Mouse (Mus musculus) embryonic facial prominence, embryonic 12.5 days (tissue): ENCODE data around the gene Gm3336. TPM values are rescaled to one million over a fixed set of nuclear protein-coding genes. Genes with fewer than 3 reads are reported as not detected.

Source experiments
- ATAC-seq: fragments of 200-750 bp; cut with Nextera tagmentation; 2 replicates; pipeline ENCODE4 v1.8.0; 2017; ENCODE audit not compliant: insufficient number of reproducible peaks, insufficient read depth, low FRiP score, low TSS enrichment
- H3K27ac ChIP-seq: fragments of 300-500 bp; sonication (generic); 2 replicates; pipeline ENCODE4 v1.5.1; 2016; ENCODE audit warnings: mild to moderate bottlenecking
- H3K27me3 ChIP-seq: fragments of 300-500 bp; sonication (generic); 2 replicates; pipeline ENCODE4 v1.6.1; 2016; ENCODE audit warnings: mild to moderate bottlenecking, moderate library complexity
- H3K36me3 ChIP-seq: fragments of 300-500 bp; sonication (generic); 2 replicates; pipeline ENCODE4 v1.6.1; 2016; ENCODE audit warnings: mild to moderate bottlenecking
- H3K4me1 ChIP-seq: fragments of 300-500 bp; sonication (generic); 2 replicates; pipeline ENCODE4 v1.6.1; 2016
- H3K4me2 ChIP-seq: fragments of 300-500 bp; sonication (generic); replicated peaks from 2 replicates; pipeline ENCODE4 v1.6.1; 2016; ENCODE audit warnings: mild to moderate bottlenecking, moderate library complexity
- H3K4me3 ChIP-seq: fragments of 300-500 bp; sonication (generic); 2 replicates; pipeline ENCODE4 v1.5.1; 2016; ENCODE audit warnings: mild to moderate bottlenecking
- H3K9ac ChIP-seq: fragments of 300-500 bp; sonication (generic); 2 replicates; pipeline ENCODE4 v1.6.1; 2016; ENCODE audit warnings: mild to moderate bottlenecking, moderate library complexity
- H3K9me3 ChIP-seq: fragments of 300-500 bp; sonication (generic); 2 replicates; pipeline ENCODE4 v1.6.1; 2016; ENCODE audit warnings: mild to moderate bottlenecking, moderate library complexity
- WGBS: fragments of 180-500 bp; shearing (Covaris S2); methylation state at CpG from one replicate; pipeline ENCODE4 v1.1.7; 2016; 5-methylcytosine and 5-hydroxymethylcytosine counted together
- polyA plus RNA-seq: library from polyadenylated mRNA; unstranded; fragments of >200 nt; fragmentation: Nextera tagmentation; extraction: Ambion mirVana; gene quantifications from 2 replicates; pipeline ENCODE4 v1.2.1, GENCODE M21; 2016

Gene Gm3336
- polyA plus RNA-seq, 1 experiment from 2014 or later = not detected

DNA sequence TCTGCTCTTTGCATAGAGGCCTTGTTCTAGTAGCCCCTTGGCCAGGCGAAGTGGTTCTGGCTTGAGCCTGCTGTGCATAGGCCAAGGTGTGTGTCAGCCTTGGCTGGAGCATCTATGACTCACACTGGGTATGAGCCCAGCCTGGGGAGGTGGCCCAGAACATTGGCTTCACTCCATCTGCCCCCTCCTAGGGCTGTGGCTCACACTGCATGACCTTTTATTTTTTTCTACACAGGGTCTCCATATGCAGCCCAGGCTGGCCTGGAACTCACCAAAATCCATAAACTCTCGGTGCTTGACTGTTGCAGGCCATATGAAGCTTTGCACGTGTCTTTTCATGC is 15.5 kb upstream of the Gm3336 start:
- H3K9me3 ChIP-seq = no peaks in the 10 kb centered on the region
- no peak overlapping the region for H3K9ac ChIP-seq
- H3K27me3 ChIP-seq = no peaks in the 10 kb centered on the region
- H3K36me3 ChIP-seq = peaks cover 9% of the 10 kb centered on the region; the same call in 1 of the 2 replicates
- no peak overlapping the region for H3K4me3 ChIP-seq
- no peak overlapping the region for H3K27ac ChIP-seq
- ATAC-seq = no peak
- H3K4me2 ChIP-seq = no peak overlapping the region
- WGBS = 84% methylated on average over 3 of the region's 3 CpGs
- peaks cover 22% of the 10 kb centered on the region for H3K4me1 ChIP-seq

DNA sequence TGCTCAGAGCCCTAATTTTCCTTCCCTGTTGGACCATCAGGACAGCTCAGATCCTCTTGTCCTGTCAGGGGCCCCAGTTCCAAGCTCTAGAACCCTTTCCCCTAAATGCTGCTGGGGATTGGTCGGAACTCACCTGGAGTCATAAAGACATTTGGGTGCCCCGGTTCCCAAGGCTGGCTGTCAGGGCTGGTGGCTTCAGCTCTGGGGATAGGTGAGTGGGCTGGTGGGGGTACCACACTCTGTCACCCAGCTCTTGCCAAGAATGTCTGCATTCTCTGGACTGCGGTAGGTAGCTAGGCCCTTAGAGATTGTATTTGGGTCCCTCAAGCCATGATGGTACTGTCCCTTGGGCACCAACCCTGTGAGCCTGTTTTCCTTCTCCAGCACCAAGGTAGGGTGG is 15.1 kb upstream of the Gm3336 start, which contains the start of gene Iqcn:
Iqcn (plus strand) TSS at position 171 of the 400 bp plus-strand sequence.
- H3K4me2 ChIP-seq = 0 out of 2 replicates have a peak within 1 kb of the TSS, but pooled peaks have one; percentile 68
- peaks cover 9% of the 10 kb centered on the region; the same call in 1 of the 2 replicates for H3K36me3 ChIP-seq
- 89% methylated on average over 3 of the region's 3 CpGs for WGBS
- no peaks in the 10 kb centered on the region for H3K9me3 ChIP-seq
- H3K9ac ChIP-seq = no peak within 1 kb of the TSS
- H3K4me3 ChIP-seq = no peak within 1 kb of the TSS
- no peak for ATAC-seq
- peaks cover 17% of the 10 kb centered on the region for H3K4me1 ChIP-seq
- no peaks in the 10 kb centered on the region for H3K27me3 ChIP-seq
- no peak within 1 kb of the TSS for H3K27ac ChIP-seq

DNA sequence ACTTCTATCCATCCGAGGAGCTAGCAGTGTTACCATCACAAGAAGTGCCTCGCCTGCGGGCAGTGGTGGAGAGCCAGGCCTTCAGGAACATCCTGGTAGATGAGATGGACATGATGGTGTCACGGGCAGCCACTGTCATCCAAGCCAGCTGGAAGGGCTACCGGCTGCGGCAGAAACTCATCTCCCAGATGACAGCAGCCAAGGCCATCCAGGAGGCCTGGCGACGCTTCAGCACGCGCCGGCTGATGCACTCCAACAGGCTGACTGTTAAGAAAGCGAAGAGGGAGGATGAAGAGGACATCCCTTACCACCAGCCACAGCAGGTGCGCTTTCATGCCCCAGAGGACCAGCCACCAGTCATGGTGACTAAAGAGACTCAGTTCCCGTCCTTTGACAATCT is 10.1 kb upstream of the Gm3336 start:
- Histone ChIP-seq H3K9me3 (no peaks in the 10 kb centered on the region), H3K36me3 (peaks cover 3% of the 10 kb centered on the region; the same call in 1 of the 2 replicates), H3K4me1 (no peaks in the 10 kb centered on the region), H3K27ac (no peak overlapping the region), H3K4me3 (no peak overlapping the region), H3K4me2 (no peak overlapping the region), H3K9ac (no peak overlapping the region), H3K27me3 (no peaks in the 10 kb centered on the region)
- 90% methylated on average over 14 of the region's 14 CpGs for WGBS
- no peak for ATAC-seq

DNA sequence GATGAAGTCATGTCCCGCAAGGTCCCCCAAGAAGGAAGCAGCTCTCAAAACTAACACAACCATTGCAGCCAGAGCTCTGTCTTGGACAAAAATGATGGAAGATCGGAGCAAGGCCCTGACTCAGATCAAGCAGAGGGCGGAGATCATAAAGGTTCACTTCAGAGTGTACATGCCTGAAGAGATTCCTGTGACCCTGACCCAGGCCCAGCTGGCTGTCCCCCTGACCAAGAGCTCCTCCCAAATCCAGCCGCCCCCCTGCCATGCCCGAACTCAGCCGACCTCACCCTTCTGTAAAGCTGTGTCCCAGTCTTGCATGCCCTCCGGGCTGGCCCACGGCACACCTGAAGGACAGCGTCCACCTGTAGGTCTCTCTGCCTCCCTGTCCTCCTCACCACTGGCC is 8.5 kb upstream of the Gm3336 start:
- Histone ChIP-seq H3K36me3 (no peaks in the 10 kb centered on the region), H3K4me2 (no peak overlapping the region), H3K4me1 (no peaks in the 10 kb centered on the region), H3K9ac (no peak overlapping the region), H3K27ac (no peak overlapping the region), H3K27me3 (no peaks in the 10 kb centered on the region), H3K9me3 (no peaks in the 10 kb centered on the region), H3K4me3 (no peak overlapping the region)
- ATAC-seq = no peak
- WGBS = 85% methylated on average over 9 of the region's 9 CpGs

DNA sequence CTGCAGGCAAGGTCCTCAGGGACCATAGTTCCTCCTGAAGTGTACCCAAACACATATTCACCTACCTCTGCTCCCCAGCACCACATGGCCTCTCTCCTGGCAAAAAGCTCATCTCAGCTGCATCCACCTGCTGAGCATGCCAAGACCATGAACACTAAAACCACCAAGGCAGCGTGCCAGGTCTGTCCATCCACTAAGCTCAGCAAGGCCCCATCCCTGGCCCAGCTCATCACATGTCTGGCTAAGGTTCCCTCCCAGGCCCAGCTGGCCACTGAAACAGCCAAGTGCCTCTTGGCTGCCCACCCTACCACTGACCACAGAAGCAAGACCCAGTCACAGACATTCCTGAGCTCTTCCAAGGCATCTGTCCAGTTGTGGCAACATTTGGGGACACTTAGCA is 8.0 kb upstream of the Gm3336 start:
- Histone ChIP-seq H3K9ac (no peak overlapping the region), H3K36me3 (no peaks in the 10 kb centered on the region), H3K27me3 (no peaks in the 10 kb centered on the region), H3K9me3 (no peaks in the 10 kb centered on the region), H3K4me3 (no peak overlapping the region), H3K4me1 (no peaks in the 10 kb centered on the region), H3K27ac (no peak overlapping the region), H3K4me2 (no peak overlapping the region)
- 92% methylated on average over 1 of the region's 1 CpGs for WGBS
- no peak for ATAC-seq

DNA sequence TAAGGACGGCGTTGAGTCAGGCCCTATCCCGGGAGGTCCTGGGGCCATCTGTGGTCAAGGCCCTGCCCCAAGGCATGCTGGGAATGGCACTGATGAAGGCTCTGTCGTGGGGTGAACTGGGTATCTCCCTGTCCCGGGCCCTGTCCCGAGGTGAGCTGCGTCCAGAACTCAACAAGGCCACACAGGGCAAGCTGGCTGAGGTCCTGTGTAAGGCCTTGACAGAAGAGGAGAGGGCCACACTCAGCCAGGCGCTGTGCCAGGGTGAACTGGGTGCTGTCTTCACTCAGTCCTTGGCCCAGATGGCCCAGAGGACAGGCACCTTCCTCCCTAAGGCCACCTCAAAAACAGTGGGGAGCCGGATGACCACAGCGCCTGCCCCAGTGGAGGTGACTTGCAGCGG is 7.3 kb upstream of the Gm3336 start:
- H3K4me2 ChIP-seq = no peak overlapping the region
- H3K27ac ChIP-seq = no peak overlapping the region
- no peaks in the 10 kb centered on the region for H3K9me3 ChIP-seq
- H3K4me1 ChIP-seq = no peaks in the 10 kb centered on the region
- H3K9ac ChIP-seq = no peak overlapping the region
- no peak overlapping the region for H3K4me3 ChIP-seq
- 75% methylated on average over 11 of the region's 11 CpGs for WGBS
- no peaks in the 10 kb centered on the region for H3K36me3 ChIP-seq
- ATAC-seq = no peak
- H3K27me3 ChIP-seq = no peaks in the 10 kb centered on the region

DNA sequence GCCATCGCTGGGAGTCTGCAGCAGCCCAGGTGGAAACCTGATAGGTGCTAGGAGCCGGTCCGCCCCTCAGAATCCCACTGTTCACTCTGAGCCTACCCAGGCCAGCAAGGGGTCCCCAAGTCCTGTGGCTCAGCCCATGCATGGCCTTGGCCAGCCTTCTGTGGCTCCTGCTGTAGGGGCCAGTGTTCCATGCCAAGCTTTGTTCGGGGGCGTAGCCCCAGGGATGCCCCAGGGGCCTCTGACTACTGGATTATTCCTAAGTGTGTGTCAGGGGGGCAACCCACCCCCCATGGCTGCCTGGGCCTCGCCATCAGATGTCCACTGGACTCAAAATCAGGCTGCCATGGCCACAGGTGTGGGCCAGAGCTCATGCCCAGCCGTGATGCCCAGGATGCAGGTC is 4.4 kb upstream of the Gm3336 start:
- no peaks in the 10 kb centered on the region for H3K36me3 ChIP-seq
- no peaks in the 10 kb centered on the region for H3K9me3 ChIP-seq
- no peak overlapping the region for H3K4me3 ChIP-seq
- WGBS = 71% methylated on average over 7 of the region's 7 CpGs
- ATAC-seq = no peak
- no peak overlapping the region for H3K9ac ChIP-seq
- H3K4me1 ChIP-seq = no peaks in the 10 kb centered on the region
- peaks cover 3% of the 10 kb centered on the region; the same call in 1 of the 2 replicates for H3K27me3 ChIP-seq
- no peak overlapping the region for H3K4me2 ChIP-seq
- H3K27ac ChIP-seq = no peak overlapping the region

DNA sequence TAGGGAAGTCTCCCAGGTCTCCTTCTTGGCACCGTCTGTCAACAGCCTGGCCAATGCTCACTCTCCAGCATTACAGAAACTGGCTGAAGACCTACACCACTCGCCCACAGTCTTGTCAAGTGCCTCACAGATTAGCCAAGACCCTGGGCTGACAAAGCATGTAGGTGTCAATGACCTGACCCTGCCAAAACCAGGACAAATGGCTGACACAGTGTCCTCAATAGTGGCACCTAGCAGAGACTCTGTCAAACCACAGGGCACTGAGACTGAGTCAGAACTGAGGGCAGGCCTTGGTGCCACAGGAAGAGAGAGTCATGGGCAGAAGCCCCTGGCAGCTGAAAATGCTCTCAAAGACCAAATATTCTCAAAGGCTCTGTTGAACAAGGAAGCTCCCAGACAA is 3.3 kb upstream of the Gm3336 start:
- ATAC-seq = no peak
- H3K4me3 ChIP-seq = no peak overlapping the region

DNA sequence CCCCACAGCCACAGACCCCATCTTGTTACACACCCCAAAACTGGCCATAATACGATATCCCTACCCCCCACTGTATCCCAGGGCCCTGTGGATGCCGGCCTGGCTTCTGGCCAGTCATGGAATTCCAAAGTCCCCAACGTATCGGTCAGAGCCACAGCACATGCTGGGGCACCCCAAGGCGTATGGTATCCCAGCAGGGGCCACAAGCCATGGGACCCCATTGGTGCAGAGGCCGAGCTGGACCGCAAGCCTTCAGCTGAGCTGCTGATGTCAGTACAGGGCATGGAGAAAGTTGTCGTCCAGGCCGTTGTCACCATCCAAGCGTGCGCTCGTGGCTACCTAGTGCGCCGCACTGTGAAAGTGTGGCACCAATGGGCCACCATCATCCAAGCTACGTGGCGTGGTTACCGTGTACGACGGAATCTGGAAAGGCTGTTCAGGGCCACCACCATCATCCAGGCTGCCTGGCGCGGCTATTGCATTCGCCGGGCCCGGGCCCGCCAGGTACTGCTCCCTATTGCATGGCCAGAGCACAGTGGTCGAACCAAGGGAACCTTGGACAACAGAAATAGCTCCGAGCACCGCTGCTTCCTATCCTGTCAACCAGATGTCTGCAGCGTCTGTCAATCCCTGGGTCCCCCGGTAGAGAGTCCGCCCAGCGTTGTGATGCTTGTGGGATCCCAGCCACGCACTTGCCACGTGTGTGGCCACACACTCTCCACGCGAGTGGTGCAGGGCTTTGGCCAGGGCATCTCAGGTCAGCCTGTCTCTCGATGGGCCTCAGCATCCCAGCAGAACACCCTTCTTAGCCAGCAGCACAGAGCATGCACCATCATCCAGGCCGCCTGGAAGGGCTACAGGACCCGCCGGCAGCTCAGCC is 1.6 kb upstream of the Gm3336 start:
- Histone ChIP-seq H3K27ac (no peak overlapping the region), H3K27me3 (peaks cover 3% of the 10 kb centered on the region; the same call in 1 of the 2 replicates), H3K4me3 (no peak overlapping the region), H3K9me3 (no peaks in the 10 kb centered on the region), H3K9ac (no peak overlapping the region), H3K4me1 (no peaks in the 10 kb centered on the region), H3K4me2 (no peak overlapping the region), H3K36me3 (no peaks in the 10 kb centered on the region)
- 86% methylated on average over 40 of the region's 40 CpGs for WGBS
- no peak for ATAC-seq

More for the DNA sequence above, 3.3 kb upstream of the Gm3336 start:
- H3K9me3 ChIP-seq = no peaks in the 10 kb centered on the region
- no peaks in the 10 kb centered on the region for H3K36me3 ChIP-seq
- no peaks in the 10 kb centered on the region for H3K4me1 ChIP-seq
- no peak overlapping the region for H3K27ac ChIP-seq
- H3K9ac ChIP-seq = no peak overlapping the region
- 63% methylated on average over 2 of the region's 2 CpGs for WGBS
- no peak overlapping the region for H3K4me2 ChIP-seq
- peaks cover 3% of the 10 kb centered on the region; the same call in 1 of the 2 replicates for H3K27me3 ChIP-seq

DNA sequence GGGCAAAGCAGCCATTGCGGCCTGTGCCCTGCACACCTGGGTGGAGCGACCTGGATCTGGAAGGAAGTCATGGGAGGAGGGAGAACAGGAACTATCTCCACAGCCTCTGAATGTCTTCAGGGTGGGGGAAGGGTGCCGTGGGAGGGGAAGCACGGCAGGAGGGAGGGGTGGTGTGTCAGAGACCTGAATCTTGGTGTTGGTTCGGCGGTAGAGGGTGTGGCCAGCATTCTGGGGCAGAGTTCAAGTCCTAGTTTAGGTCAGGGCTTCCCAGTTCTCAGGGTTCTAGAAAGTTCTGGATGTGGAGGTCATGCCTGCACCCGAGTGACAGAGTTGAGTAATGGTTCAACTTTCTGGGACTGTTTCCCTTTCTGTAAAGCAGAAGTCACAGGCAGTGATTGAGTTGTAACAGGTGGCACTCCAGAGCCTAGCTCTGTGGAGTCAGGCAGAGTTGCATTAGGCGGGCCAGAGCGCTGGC is 1.5 kb downstream of the Gm3336 start:
- no peak for ATAC-seq
- H3K4me1 ChIP-seq = no peaks in the 10 kb centered on the region
- WGBS = 64% methylated on average over 9 of the region's 9 CpGs

DNA sequence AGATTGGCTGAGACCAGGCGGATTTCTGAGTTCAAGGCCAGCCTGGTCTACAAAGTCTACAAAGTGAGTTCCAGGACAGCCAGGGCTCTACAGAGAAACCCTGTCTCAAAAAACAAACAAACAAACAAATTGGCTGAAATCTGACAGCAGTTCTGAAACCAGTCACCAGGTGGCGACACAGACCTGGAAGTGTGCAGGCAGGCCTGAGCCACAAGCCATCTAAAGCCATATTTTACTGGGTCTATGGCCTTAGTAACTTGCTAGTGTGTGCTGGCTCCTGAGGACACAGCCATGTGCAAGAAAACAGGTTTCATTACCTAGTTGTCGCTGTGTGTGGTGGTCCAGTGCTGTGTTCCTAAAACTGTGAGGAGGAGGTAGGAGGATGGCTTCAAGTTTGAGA is 2.4 kb downstream of the Gm3336 start:
- ATAC-seq = 0 out of 2 replicates have a peak, but pooled peaks have one; percentile 8
- H3K4me2 ChIP-seq = no peak overlapping the region
- WGBS = 3% methylated on average over 3 of the region's 3 CpGs
- H3K9me3 ChIP-seq = no peaks in the 10 kb centered on the region
- no peaks in the 10 kb centered on the region for H3K4me1 ChIP-seq
- H3K36me3 ChIP-seq = no peaks in the 10 kb centered on the region
- no peak overlapping the region for H3K9ac ChIP-seq
- H3K4me3 ChIP-seq = no peak overlapping the region
- peaks cover 3% of the 10 kb centered on the region; the same call in 1 of the 2 replicates for H3K27me3 ChIP-seq
- H3K27ac ChIP-seq = no peak overlapping the region

More for the DNA sequence above, 1.5 kb downstream of the Gm3336 start:
- Histone ChIP-seq H3K4me2 (no peak overlapping the region), H3K9me3 (no peaks in the 10 kb centered on the region), H3K36me3 (no peaks in the 10 kb centered on the region), H3K9ac (no peak overlapping the region), H3K4me3 (no peak overlapping the region), H3K27ac (no peak overlapping the region), H3K27me3 (peaks cover 3% of the 10 kb centered on the region; the same call in 1 of the 2 replicates)

DNA sequence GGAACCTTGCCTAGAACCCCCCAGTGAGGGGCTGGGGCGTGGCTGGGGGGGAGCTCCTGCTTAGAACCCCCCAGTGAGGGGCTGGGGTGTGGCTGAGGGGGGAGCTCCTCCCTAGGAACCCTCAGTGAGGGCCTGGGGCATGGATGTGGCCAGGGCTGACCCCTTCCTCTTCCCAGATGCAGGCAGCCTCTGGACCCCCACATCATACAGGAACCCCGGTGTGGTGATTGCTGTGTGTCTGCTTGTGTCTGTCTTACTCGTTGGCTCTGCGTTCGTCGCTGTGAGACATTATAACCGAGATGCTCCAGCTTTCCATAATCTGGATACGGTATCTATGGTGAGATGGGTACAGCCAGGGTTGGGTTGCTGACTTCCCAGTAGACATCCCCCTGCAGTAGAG is 3.3 kb downstream of the Gm3336 start:
- no peak overlapping the region for H3K27ac ChIP-seq
- H3K4me3 ChIP-seq = no peak overlapping the region
- no peak for ATAC-seq
- H3K36me3 ChIP-seq = no peaks in the 10 kb centered on the region
- H3K4me1 ChIP-seq = no peaks in the 10 kb centered on the region
- no peak overlapping the region for H3K9ac ChIP-seq
- no peak overlapping the region for H3K4me2 ChIP-seq
- WGBS = 86% methylated on average over 8 of the region's 8 CpGs
- no peaks in the 10 kb centered on the region for H3K9me3 ChIP-seq
- H3K27me3 ChIP-seq = peaks cover 4% of the 10 kb centered on the region; the same call in 1 of the 2 replicates
